Mouse (Mus musculus) adrenal gland, postnatal 4 days (tissue): ENCODE results near the gene Smpd3. TPM values are rescaled to one million over a fixed set of nuclear protein-coding genes. Genes with fewer than 3 reads are reported as not detected.
A peak's percentile ranks its signal among the peaks of the same experiment; 100 is the strongest.

Experiments
- DNase-seq, 2 experiments: peaks; one replicate each; pipeline ENCODE4 v3.0.0; 2021 to 2022; ENCODE audit warnings: low spot score in 2 of 2, mixed read lengths in 2 of 2
- total RNA-seq, 2 experiments: library from RNA; stranded (reverse); gene quantifications; 2 replicates each; pipeline ENCODE4 v1.2.3; 2021

The Smpd3 gene
- total RNA-seq, 2 experiments from 2014 or later = 16.4 to 17.0 TPM

DNA sequence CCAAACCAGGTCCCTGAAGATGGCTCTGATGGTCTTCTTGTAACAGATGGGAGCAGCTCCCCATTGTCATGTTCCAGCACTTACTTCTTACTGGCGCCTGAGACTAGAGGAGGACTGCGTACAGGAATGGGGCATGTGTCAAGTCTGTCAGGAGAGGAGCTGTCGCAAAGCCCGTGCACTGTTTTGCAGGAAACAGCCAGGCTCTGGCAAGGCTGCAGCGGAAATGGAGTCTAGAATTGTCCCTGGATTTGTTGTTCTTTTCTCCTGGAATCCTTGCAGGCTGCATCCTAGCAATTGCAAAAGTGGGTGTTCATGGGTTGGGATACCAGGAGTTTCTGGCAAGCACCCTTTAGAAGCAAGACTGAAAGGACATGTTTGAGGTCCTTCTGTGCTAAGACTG is 39.5 kb downstream of the Smpd3 start:
- DNase-seq = no peak

DNA sequence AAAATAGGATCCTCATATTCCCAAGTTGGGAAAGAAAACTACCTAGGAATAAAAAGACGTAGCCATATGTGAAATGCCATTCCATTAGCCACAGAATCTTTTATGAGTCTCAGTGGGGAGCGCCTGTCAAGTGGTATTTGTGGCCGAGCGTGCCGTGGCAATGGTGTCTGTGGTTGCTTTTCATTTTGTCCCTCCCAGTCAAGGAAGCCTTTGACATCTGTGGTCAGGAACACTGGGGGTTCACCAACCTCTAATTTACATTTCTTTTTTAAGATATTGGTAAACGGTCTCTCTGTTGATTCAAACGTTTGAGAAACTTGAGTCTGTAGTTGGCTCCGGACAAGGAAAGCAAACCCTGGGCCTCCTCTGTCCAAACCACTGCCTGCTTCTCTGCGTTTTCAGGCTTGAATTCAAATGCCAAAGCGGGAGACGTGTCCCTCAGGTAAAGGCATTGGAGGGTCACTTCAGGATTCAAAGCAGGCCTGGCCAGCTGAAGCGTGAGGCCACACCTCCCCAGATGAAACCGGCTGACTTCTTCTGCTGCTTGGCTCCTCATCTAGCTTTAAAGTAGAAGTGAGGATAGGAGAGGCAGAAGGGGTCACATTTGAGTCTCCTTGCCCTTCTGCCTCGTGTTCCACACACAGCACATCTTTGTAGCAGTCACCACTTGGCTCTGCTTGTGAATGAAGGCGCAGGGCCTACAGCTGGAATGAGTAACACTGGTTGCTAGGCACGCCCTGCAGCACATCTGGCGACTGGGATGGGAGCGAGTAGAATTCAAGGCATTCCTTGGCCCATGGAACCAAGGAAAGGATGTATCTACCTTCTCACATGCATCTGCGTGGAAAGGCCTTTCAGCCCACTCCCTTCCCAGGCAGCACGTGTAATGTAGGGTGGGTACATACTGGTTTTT is 45.0 kb downstream of the Smpd3 start:
- DNase-seq = no peak

DNA sequence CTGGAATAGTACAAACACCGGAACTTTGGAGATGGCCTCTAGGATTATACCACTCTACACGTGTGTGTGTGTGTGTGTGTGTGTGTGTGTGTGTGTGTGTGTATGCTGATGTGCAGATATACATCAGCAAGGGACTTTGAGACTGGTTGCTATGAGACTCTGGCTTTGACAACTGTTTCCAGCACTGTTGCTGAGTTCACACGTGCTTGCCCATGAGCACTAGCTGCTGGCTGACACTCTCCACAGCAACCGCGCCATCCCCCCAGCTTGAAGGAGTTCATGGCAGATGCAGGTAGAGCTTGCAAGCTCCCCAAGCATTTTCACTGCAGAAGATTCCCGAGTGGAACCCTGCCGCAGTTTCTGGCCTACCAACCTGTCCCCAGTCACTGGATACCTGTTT is 48.3 kb downstream of the Smpd3 start:
- DNase-seq = no peak

DNA sequence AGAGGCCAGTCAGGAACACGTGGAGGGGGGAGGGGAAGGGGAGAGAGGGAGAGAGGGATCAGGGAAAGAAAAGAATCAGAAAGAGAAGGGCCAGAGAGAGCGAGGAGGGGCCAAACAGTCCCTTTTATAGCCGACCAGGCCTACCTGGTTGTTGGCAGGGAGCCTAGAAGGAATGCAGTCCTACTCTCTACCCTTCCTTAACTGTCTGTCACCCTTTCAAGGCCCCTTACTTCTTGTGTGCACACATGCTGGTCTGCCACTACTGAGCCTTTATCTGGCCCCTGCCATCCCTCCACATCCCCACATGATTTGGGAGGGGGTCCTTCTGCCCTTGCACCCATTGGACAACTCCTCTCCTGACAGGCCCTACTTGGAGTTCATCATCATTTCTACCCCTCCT is 49.1 kb downstream of the Smpd3 start:
- DNase-seq = no peak

DNA sequence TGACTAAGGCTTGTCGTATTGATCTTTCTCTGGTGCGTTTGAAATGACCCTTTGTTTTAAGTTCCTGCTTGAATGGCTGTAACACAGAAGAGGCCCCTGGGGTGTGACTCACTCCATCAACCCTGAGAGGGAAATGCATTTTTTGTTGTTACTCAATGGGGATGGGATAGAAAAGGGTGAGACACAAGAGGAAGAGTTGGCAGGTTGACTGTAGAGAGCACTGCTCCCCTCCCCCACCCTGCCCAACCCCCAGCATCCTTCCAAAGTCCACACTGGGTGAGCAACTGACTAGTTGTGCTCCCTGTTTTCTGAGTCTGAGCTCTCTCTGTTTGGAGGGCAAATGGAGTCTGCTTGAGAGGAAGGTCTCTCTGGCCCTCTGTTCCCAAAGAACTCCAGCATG is 50.3 kb downstream of the Smpd3 start:
- DNase-seq = no peak

DNA sequence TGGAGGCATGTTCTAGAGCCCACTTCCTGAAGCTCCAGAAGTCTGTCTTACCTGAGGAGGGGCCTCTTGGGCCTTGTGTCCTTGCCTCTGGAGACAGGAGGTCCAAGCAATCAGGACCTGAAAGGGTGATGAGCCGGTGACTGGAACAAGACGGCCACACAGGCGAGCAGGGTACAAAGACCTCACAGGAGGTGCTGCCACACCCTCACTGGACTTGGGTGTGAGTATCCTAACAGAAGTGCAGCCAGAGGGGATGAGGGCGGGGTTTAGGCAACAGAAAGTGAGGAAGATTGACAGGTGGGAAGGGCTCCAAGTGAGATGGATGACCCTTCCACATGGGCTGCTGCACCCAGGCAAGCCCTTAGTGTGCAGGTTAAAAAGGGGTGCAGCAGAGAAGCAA is 56.9 kb downstream of the Smpd3 start:
- no peak for DNase-seq

DNA sequence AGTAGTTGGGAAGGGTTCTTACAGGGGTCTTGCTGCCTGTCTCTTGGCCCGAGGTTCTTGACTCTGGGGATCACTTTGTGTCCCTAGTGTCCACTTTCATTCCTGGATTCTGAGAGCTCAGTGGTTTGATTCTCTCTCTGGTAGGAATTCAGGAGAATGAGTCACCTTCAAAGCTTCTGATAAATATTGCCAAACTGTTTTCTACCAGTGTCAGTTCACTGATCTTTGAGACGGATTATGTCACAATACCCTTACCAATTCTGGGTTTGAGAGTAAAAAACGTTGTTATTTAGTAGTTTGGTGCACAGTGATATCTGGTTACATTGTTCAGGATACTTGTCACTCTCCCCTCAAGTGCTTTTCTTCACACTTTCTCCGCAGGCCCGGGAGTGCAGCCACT is 57.6 kb downstream of the Smpd3 start:
- no peak for DNase-seq

DNA sequence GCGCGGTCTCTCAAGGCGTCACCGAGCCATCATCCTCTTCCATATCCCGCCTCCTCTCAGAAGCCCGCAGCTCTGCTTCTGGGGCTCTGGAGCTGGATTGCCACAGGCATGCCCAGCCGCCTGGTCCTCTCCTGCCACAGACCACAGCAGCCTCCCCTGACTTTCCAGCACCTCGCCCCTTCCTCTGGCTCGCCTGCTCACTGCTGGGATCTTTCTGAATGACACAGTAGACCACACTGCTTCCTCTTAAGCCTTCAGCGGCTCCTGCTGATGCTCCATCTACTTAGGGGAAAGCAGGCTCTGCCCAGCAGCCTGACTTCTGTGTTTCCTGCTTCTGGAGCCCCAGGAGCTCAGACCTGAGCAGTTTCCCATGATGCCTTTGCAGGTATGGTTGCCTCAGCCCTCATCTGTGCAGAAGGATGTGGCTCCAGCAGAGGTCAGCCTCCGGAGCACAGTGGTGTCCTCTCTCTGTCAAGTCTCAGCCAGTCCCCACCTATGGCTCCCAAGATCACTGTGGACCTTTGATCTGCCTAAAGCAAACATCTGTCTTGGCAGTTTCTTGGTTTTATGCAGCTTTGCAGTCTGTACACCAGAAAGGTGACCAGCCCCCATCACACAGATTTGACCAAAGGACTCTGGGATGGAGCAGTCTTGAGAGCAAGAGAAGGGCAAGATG is 59.3 kb downstream of the Smpd3 start:
- DNase-seq = no peak

DNA sequence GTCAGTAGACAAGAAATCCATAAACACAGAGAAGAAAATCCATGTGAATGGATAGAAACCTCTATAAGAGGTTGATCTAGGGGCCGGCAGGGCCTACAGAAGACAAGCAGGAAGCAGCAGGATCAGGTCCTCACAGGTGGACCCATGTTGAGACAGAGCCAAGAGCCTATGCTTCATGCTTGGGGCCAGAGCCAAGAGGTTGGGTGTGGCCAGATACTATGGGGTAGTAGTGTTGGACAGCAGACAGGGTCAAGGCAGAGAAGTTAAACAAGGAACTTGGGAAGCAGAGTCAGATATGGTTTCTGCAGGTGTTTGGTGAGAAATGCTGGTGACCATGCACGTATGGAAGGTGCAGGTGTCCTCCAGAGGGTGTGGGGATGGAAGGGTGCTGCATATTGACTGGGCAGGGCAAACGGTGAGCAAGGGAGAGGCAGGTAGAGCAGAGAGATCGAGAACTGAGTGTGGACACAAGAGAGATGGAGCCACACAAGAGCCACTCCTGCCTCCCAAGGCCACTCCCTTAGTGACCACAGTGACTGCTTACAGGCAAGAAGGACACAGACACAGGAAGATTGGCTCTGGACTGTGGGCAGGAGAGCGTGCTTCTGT is 61.0 kb downstream of the Smpd3 start:
- no peak for DNase-seq

DNA sequence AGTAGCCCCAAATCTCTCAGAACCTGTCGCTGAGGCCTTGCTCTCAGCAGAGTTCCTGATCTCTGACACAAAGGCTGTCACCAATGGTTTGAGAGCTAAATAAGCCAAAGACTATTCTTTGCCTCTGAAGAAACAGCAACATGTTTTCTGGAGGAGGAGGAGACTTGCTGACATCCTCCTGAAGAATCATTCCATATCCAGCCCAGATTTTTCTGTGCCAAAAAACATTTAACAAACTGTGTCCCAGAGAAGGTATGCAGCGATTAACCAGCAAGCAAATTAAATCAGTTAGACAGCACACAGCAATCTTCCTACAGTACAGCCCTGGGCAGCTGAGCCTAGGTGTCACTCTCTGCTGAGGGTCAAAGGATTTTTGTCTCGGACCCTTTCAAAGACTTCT is 64.3 kb downstream of the Smpd3 start:
- no peak for DNase-seq

DNA sequence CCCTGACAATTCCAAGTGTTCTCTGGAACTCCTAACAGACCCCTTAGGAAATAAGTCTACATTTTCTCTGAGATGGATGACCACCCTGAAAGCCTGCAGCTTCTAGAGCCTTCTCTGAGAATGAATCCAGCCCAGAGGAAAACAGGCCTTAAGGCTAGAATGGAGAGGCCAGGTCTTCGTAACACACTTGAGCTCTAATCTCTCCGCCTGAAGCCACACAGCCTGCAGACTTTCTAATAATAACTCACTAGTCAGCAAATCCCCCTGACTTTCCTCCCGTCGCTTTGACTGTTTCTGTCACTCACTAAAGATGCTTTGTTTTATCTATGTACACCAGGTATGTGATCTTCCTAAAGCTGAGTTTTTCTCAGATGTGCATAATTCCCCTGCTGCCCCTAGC is 66.4 kb downstream of the Smpd3 start:
- no peak for DNase-seq

DNA sequence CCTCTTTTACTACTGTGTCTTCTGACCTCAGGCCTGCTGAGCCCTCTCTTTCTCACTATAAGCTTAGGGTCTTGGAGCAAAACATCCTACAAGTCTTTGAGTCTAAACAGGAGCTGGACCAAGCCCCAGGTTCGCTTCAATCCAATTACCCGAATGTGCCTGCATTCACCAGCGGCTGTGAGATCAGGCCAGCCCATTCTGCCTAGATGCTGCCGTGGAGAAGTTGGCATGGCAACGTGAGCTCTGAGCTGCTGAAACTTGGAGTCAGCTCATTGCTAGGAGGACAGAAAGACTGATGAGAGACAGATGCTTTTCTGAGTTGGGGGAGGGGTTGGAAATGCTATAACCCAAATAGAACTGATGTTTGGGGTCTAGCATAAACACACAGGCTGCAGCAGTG is 67.0 kb downstream of the Smpd3 start:
- no peak for DNase-seq

DNA sequence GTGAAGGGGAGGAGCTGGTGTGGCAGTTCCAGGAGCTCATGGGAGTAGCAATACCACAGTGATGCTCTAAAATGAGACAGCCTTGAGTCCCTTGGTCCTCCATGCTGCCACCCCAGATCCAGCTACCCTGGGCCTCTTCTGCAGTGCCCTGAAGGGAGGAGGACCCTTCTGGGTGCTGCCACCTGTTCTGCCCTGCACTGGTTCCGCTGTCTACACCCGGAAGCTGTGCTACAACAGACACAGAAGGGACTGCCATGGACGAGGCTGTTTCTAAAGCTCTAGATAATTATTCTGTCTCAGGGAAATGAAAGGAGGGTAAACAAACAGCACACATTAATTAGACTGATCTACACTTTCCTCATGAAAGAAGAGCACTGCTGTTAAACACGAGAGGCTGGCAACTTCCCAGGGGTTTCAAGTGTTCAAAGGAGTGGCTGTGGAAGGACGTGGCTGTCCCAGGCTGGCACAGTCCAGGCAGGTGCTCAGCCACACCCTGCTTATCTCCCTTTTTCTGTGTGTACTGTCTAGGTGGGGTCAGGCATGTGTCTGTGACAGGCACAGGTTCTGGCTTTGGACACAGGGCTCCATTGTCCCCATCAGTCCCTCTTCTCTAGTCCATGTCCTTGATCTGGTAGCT is 69.0 kb downstream of the Smpd3 start:
- no peak for DNase-seq

DNA sequence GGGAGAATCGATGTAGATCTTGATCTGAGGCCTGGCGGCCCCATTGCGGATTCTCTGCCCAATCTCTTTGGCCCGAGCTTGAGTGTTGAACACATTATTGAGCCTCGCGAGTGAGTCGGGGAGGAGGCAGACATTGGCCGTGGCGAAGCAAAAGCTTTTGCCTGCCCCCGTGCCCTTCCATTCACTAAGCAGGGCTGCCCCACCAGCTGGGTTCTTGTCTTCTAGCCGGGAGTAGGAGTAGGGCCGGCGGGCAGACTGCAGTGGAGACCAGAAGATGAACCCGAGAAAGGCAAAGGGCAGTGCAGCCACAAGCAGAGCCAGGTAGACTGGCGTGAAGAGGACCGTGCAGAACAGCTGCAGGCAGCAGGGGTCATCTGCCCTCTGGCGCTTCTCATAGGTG is 72.4 kb downstream of the Smpd3 start:
- DNase-seq = no peak

DNA sequence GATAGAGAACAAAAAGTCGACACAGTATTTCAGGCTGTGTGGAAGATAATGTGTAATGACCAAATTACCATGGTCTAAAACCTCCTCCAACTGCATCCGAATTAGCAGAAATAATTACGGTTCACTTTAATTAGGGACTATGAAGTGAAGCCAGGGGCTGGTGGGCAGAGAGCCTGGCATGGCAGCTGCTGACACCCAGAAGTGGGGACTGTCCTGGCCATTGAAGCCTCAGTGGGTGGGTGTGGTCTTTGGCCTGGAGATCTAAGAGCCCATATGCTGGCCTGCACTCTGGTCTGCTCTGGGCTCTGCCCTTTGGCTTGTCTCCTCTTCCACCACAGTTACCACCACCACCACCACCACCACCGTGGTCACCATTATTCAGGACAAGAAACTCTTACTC is 73.9 kb downstream of the Smpd3 start:
- no peak for DNase-seq

DNA sequence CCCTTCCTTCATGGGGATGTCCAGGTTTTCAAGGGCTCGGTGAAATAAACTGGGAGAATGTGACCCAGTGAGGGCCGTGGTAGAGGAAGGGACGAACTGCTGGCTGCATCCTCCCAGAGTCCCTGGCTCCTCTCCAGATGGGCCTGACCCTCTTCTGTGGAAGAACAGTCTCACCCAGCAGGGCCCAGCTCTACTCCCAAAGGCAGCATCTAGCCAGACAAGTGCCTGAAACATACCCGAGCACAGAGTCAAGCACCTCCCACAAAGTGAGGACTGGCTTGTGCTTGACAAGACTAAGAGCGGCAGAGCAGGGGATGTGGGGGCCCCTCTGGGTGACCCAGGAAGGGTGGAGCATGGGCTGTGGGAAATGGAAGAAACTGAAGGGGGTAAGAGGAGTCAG is 75.4 kb downstream of the Smpd3 start:
- no peak for DNase-seq

DNA sequence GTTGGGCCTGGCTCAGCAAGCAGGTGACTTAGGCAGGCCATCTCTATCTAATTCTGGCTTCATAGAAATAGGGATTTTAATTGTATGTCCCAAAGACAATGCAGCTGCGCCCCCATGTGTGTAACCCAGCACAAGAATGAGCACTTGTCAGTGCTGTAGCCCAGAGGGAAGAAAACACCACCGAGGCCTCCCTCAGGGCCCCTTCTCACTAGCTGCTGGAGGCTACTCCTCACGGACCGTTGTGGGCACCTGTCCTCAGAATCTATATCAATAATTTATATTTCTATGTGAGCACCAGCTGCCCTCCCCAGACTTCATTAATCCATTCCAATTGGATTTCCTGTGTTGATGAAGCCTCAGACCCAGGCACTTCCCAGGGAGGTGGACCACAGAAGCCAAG is 76.9 kb downstream of the Smpd3 start:
- DNase-seq = no peak

DNA sequence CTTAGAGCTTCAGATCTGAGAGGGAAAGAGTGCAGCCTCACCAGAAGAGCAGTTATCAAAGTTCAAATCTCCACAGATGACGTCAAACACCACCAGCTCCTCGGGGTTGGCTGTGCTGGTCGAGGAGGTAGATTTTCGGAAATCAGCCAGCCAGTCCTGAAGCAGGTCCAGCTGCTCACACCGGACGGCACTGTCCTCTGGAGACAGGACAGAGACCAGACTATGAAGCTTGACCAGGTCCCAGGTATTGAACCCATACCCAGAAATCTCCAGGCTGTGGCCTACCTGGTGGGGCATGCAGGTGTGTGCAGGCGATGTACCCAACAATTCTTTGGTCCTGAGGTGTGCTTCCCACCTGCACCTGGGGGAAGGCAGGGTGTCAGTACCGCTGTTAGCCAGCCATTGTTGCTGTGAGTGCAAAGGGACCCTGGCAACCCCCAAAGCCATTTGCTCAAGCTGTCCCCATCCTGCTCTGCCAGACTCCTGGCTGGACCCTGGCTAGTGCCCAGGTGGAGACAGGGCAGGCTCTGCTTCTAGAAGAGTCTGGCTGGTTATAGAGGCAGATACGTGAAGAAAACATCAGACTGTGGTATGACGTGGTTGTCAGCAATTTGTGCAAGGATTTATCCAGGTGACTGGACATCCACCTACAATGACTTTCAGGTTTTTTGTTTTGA is 78.1 kb downstream of the Smpd3 start:
- no peak for DNase-seq

DNA sequence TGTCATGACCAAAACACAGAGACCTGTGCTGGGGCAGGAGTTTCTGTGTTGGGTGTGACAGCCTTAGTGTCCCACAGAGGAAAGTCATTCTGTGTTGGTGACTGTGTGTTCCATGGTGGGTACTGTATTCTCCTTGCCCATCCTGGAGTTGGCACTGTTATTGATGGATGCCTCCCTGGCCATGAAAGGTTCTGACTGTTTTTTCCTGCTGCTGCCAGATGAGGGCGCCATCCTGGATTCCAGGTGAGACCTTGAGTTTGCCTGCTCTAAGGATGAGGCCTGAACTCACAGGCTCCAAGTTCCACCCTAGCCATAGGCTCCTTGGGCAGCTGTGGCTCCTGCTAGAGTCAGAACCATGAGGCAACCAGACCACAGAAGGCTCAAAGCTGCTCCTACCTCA is 79.6 kb downstream of the Smpd3 start:
- peak in 1 of 2 experiments; percentile 10 for DNase-seq

DNA sequence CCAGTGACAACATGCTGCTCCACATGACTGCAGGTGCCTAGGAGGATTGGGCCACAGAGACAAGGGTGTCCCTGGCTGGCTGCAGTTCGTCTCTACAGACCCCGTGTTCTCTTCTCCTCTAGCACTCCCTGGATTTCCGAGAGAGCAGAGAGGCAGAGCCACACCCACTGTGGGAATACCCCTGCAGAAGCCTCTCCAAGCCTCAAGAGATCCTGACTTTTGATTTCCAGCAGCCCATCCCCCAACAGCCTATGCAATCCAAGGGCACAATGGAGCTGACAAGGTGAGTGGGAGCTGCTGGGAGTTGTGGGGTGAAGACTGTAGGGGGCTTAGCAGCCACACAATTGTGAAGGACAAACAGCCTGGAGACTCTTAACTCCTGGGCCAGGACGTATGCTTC is 87.6 kb downstream of the Smpd3 start:
- DNase-seq = no peak

DNA sequence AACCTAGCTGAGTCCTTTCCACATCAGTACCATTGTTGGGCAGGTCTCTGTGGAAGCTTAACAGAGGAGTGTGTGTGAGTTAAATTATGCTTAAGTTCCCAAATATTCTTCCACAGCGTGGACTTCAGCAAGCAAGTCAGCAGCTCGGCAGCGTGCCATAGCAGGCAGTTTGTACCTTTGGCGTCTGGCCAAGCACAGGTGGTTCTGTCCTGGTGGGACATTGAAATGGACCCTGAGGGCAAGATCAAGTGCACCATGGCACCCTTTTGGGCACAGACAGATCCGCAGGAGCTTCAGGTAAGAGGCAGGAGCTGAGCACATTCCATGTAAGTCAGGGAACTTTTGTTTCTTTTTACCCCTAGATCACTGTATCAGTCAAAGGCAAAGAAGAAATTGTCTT is 100.7 kb downstream of the Smpd3 start:
- no peak for DNase-seq
